Mouse (Mus musculus) CH12.LX (cell line): ENCODE data around the gene Ncf4. TPM values are rescaled to one million over a fixed set of nuclear protein-coding genes. Genes with fewer than 3 reads are reported as not detected.

ENCODE experiments used
- DNase-seq: peaks from one replicate; pipeline ENCODE4 v3.0.0-alpha.2; 2013; ENCODE audit errors: extremely low read depth
- H3K27ac ChIP-seq: 2 replicates; pipeline ENCODE4 v1.5.1; 2012; ENCODE audit warnings: low read depth, mild to moderate bottlenecking, control low read depth, moderate library complexity; ENCODE audit not compliant: insufficient read depth
- H3K27me3 ChIP-seq: replicated peaks from 2 replicates; pipeline ENCODE3; 2012; ENCODE audit warnings: inconsistent platforms
- H3K36me3 ChIP-seq, 2 experiments: replicated peaks in 1 of 2; 2 replicates each; pipeline versions ENCODE3 to v1.6.1; 2012; ENCODE audit warnings: inconsistent platforms in 1 of 2, low read length in 1 of 2, mild to moderate bottlenecking in 1 of 2, mixed read lengths in 1 of 2, moderate library complexity in 1 of 2; ENCODE audit not compliant: control insufficient read depth in 1 of 2, insufficient read depth in 1 of 2
- H3K4me1 ChIP-seq, 2 experiments: 2 replicates each; pipeline ENCODE4 v1.6.1; 2012; ENCODE audit warnings: inconsistent platforms in 1 of 2, moderate library complexity in 1 of 2; ENCODE audit not compliant: insufficient read depth in 2 of 2, control insufficient read depth in 1 of 2
- H3K4me2 ChIP-seq: 2 replicates; pipeline ENCODE4 v1.6.1; 2012; ENCODE audit warnings: low read depth, mild to moderate bottlenecking, control low read depth; ENCODE audit not compliant: poor library complexity, insufficient read depth, severe bottlenecking
- H3K4me3 ChIP-seq, 3 experiments: fragments of 150-350 bp in 1 of 3; sonication (generic) in 1 of 3; replicated peaks in 1 of 3; 2 replicates each; pipeline versions ENCODE3 to v1.5.1; 2011 to 2012; ENCODE audit warnings: low read depth in 2 of 3, low read length in 2 of 3, mild to moderate bottlenecking in 2 of 3, moderate library complexity in 2 of 3, control low read depth in 1 of 3, improper control_type of control experiment in 1 of 3, inconsistent platforms in 1 of 3, mixed read lengths in 1 of 3; ENCODE audit not compliant: poor library complexity in 1 of 3
- H3K79me2 ChIP-seq: replicated peaks from 2 replicates; pipeline ENCODE4 v1.6.1; 2012; ENCODE audit warnings: mild to moderate bottlenecking, moderate library complexity; ENCODE audit not compliant: control insufficient read depth, poor library complexity, insufficient read depth, severe bottlenecking; ENCODE audit errors: extremely low read depth
- H3K9ac ChIP-seq: 2 replicates; pipeline ENCODE4 v1.6.1; 2012; ENCODE audit warnings: low read depth, mild to moderate bottlenecking, control low read depth, moderate library complexity; ENCODE audit not compliant: insufficient read depth
- H3K9me3 ChIP-seq: replicated peaks from 2 replicates; pipeline ENCODE3; 2012; ENCODE audit warnings: low read length, inconsistent platforms, mixed read lengths
- BHLHE40 ChIP-seq: IDR thresholded peaks from 2 replicates; pipeline ENCODE4 v1.6.1; 2011; ENCODE audit warnings: mild to moderate bottlenecking, low read depth, low read length, improper control_type of control experiment
- CHD2 ChIP-seq: IDR thresholded peaks from 2 replicates; pipeline ENCODE4 v1.6.1; 2011; ENCODE audit warnings: low read length, improper control_type of control experiment
- CTCF ChIP-seq, 2 experiments: IDR thresholded peaks in 1 of 2; conservative IDR thresholded peaks in 1 of 2; 2 replicates each; pipeline ENCODE4 v1.5.1; 2011 to 2012; ENCODE audit warnings: low read depth in 2 of 2, low read length in 2 of 2, improper control_type of control experiment in 1 of 2, inconsistent platforms in 1 of 2, mild to moderate bottlenecking in 1 of 2, moderate library complexity in 1 of 2
- ELF1 ChIP-seq: IDR thresholded peaks from 2 replicates; pipeline ENCODE4 v1.6.1; 2014; ENCODE audit warnings: low read depth, mild to moderate bottlenecking, inconsistent platforms, low read length, improper control_type of control experiment
- ETS1 ChIP-seq: conservative IDR thresholded peaks from 2 replicates; pipeline ENCODE4 v1.6.1; 2012; ENCODE audit warnings: low read depth, mild to moderate bottlenecking, inconsistent platforms, low read length, improper control_type of control experiment, moderate library complexity
- HCFC1 ChIP-seq: IDR thresholded peaks from 2 replicates; pipeline ENCODE4 v1.6.1; 2012; ENCODE audit warnings: low read depth, mild to moderate bottlenecking, inconsistent platforms, low read length, improper control_type of control experiment
- IRF4 ChIP-seq: IDR thresholded peaks from 2 replicates; pipeline ENCODE4 v1.6.1; 2014; ENCODE audit warnings: low read depth, mild to moderate bottlenecking, inconsistent platforms, low read length, improper control_type of control experiment
- JUND ChIP-seq: conservative IDR thresholded peaks from 2 replicates; pipeline ENCODE4 v1.6.1; 2011; ENCODE audit warnings: low read depth, low read length, improper control_type of control experiment
- KAT2A ChIP-seq: IDR thresholded peaks from 2 replicates; pipeline ENCODE4 v1.6.1; 2012; ENCODE audit warnings: low read length, improper control_type of control experiment, inconsistent platforms; ENCODE audit not compliant: insufficient replicate concordance
- MAFK ChIP-seq: IDR thresholded peaks from 2 replicates; pipeline ENCODE4 v1.6.1; 2011; ENCODE audit warnings: low read length, improper control_type of control experiment; ENCODE audit not compliant: insufficient replicate concordance
- NELFE ChIP-seq: IDR thresholded peaks from 2 replicates; pipeline ENCODE4 v1.6.1; 2011; ENCODE audit warnings: low read depth, low read length, improper control_type of control experiment
- PAX5 ChIP-seq: IDR thresholded peaks from 2 replicates; pipeline ENCODE4 v1.6.1; 2012; ENCODE audit warnings: low read length, inconsistent platforms, mixed read lengths
- POLR2A ChIP-seq: IDR thresholded peaks from 2 replicates; pipeline ENCODE4 v1.6.1; 2011; ENCODE audit warnings: low read depth, mild to moderate bottlenecking, improper control_type of control experiment, low read length
- RAD21 ChIP-seq: IDR thresholded peaks from 2 replicates; pipeline ENCODE4 v1.6.1; 2011; ENCODE audit warnings: low read depth, mild to moderate bottlenecking, low read length, improper control_type of control experiment, moderate library complexity
- SIN3A ChIP-seq: IDR thresholded peaks from 2 replicates; pipeline ENCODE4 v1.6.1; 2012; ENCODE audit warnings: low read length, improper control_type of control experiment, inconsistent platforms
- TCF12 ChIP-seq: IDR thresholded peaks from 2 replicates; pipeline ENCODE4 v1.6.1; 2014; ENCODE audit warnings: low read depth, mild to moderate bottlenecking, inconsistent platforms, low read length, improper control_type of control experiment
- ZC3H11A ChIP-seq: IDR thresholded peaks from 2 replicates; pipeline ENCODE4 v1.6.1; 2012; ENCODE audit warnings: low read depth, mild to moderate bottlenecking, inconsistent platforms, low read length, improper control_type of control experiment
- ZKSCAN1 ChIP-seq: IDR thresholded peaks from 2 replicates; pipeline ENCODE4 v1.6.1; 2012; ENCODE audit warnings: low read depth, inconsistent platforms, low read length, improper control_type of control experiment, borderline replicate concordance
- ZMIZ1 ChIP-seq: IDR thresholded peaks from 2 replicates; pipeline ENCODE4 v1.6.1; 2012; ENCODE audit warnings: low read depth, mild to moderate bottlenecking, inconsistent platforms, low read length, improper control_type of control experiment
- ZNF384 ChIP-seq: IDR thresholded peaks from 2 replicates; pipeline ENCODE4 v1.6.1; 2012; ENCODE audit warnings: low read depth, low read length, improper control_type of control experiment, inconsistent platforms
- dilution Hi-C: fragments of 300-500 bp; cut with MboI; formaldehyde crosslinking; loops from 2 replicates; pipeline ENCODE4 v1.14.3; 2020; ENCODE audit warnings: low sequenced_read_pairs; ENCODE audit not compliant: extremely low pct_unique_long_range_greater_than_20kb, extremely low pct_ligation_motif_present
- in situ Hi-C: fragments of 300-500 bp; cut with MboI; formaldehyde crosslinking; loops from 3 replicates; pipeline ENCODE4 v1.14.3; 2019; ENCODE audit warnings: low sequenced_read_pairs, low pct_ligation_motif_present, low pct_unique_long_range_greater_than_20kb, mixed read lengths
- polyA plus RNA-seq: library from polyadenylated mRNA; unstranded; fragments of >175 nt; gene quantifications from 2 replicates; pipeline ENCODE4 v1.2.1, GENCODE M21; 2012; ENCODE audit warnings: low read depth; ENCODE audit not compliant: insufficient read length
- total RNA-seq, 2 experiments: library from RNA; depleted of rRNA; stranded (reverse); fragments of 300-350 nt in 1 of 2; fragments of >200 nt in 1 of 2; gene quantifications; 2 replicates each; pipeline ENCODE4 v1.2.3; 2012 to 2014

Gene Ncf4
- total and polyA plus RNA-seq, 3 experiments, result 145 to 339 (median 177) TPM

GRCm38 (mm10) chr15:78267865-78268264 lies 23.3 kb downstream of the Ncf4 start:
- Histone ChIP-seq H3K27ac (no peak overlapping the region), H3K9me3 (peaks cover 4% of the 10 kb centered on the region), H3K27me3 (no peaks in the 10 kb centered on the region), H3K36me3 (peaks cover 5 to 17% of the 10 kb centered on the region in 2 experiments)
- dilution Hi-C loops, result no loop called here
- no peak for DNase-seq
- TF ChIP-seq BHLHE40, result 0 out of 2 replicates have a peak, but pooled peaks have one; percentile 10
- no peak for TF ChIP-seq POLR2A
- TF ChIP-seq, all 38 proteins: peak for 1
- peaks cover 10 to 28% of the 10 kb centered on the region in 2 experiments for H3K4me1 ChIP-seq
- no peaks in the 10 kb centered on the region for H3K79me2 ChIP-seq
- H3K4me3 ChIP-seq, result no peak overlapping the region
- no peak overlapping the region for H3K9ac ChIP-seq
- H3K4me2 ChIP-seq, result no peak overlapping the region
- in situ Hi-C loops, result no loop called here

GRCm38 (mm10) chr15:78271208-78271607 lies 26.6 kb downstream of the Ncf4 start:
- no peaks in the 10 kb centered on the region for H3K27me3 ChIP-seq
- H3K79me2 ChIP-seq, result no peaks in the 10 kb centered on the region
- dilution Hi-C loops, result no loop called here
- TF ChIP-seq CTCF (conservative IDR thresholded peaks at IDR 0.05 in 1 of 2, IDR thresholded peaks at IDR 0.05 in 1 of 2; ENCODE audit: low read depth in 2 of 2, low read length in 2 of 2), result no peak
- no peak for TF ChIP-seq TCF12
- TF ChIP-seq ZC3H11A, result no peak
- no peak for TF ChIP-seq NELFE
- TF ChIP-seq SIN3A, result no peak
- no peak for TF ChIP-seq PAX5
- no peak for TF ChIP-seq IRF4
- TF ChIP-seq CHD2, result no peak
- no peak for TF ChIP-seq MAFK
- TF ChIP-seq KAT2A, result no peak
- TF ChIP-seq HCFC1, result no peak
- TF ChIP-seq JUND, result no peak
- no peak for TF ChIP-seq ZNF384
- TF ChIP-seq ZMIZ1, result no peak
- no peak for TF ChIP-seq POLR2A
- no peak for TF ChIP-seq ELF1
- H3K27ac ChIP-seq, result no peak overlapping the region
- no peak overlapping the region for H3K9ac ChIP-seq
- DNase-seq, result no peak
- in situ Hi-C loops, result no loop called here
- H3K4me2 ChIP-seq, result no peak overlapping the region
- H3K9me3 ChIP-seq, result peaks cover 4% of the 10 kb centered on the region
- H3K4me1 ChIP-seq, result peaks cover 0 to 11% of the 10 kb centered on the region in 2 experiments; a peak in 1 of 4 replicates
- no peaks in the 10 kb centered on the region for H3K36me3 ChIP-seq
- H3K4me3 ChIP-seq, result no peak overlapping the region

- Histone ChIP-seq H3K4me3 (no peak overlapping the region), H3K36me3 (peaks cover 5 to 9% of the 10 kb centered on the region in 2 experiments), H3K9ac (no peak overlapping the region), H3K79me2 (no peaks in the 10 kb centered on the region), H3K27me3 (no peaks in the 10 kb centered on the region), H3K9me3 (no peaks in the 10 kb centered on the region), H3K4me1 (peaks cover 10 to 31% of the 10 kb centered on the region in 2 experiments), H3K4me2 (no peak overlapping the region), H3K27ac (no peak overlapping the region)
- no peak for DNase-seq
- in situ Hi-C loops (no loop called here), dilution Hi-C loops (no loop called here)
- TF ChIP-seq ETS1, result no peak
- TF ChIP-seq HCFC1, result no peak
- TF ChIP-seq NELFE, result no peak
- TF ChIP-seq JUND, result no peak
- no peak for TF ChIP-seq RAD21
- no peak for TF ChIP-seq ZKSCAN1
- TF ChIP-seq ELF1, result no peak
These were observed 33.7 kb downstream of the Ncf4 start for GRCm38 (mm10) chr15:78278308-78278707.
